Mouse (Mus musculus): Measurements from ENCODE around the gene Mphosph9.
A peak's percentile ranks its signal among the peaks of the same experiment; 100 is the strongest.

Gene Mphosph9

DNA sequence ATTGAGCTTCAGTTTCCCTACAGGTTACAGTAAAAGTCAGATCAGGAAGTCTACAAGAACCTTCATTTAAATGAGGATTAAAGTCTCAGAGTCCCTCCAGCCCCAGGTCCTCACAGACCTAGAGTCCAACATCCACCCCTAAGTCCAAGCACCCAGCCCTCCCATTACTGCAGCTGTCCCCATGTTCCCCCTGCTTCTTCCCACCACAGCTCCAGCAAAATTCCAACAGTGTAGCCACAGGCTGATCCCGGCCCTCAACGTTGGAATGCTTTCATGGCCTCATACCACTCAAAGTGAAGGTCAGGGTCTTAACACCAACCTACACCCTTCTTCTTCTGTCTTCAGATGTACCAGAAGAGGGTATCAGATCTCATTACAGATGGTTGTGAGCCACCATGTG is 116.1 kb downstream of the Mphosph9 start:
- DNase-seq = peak in 1 of 2 experiments; percentile 29

DNA sequence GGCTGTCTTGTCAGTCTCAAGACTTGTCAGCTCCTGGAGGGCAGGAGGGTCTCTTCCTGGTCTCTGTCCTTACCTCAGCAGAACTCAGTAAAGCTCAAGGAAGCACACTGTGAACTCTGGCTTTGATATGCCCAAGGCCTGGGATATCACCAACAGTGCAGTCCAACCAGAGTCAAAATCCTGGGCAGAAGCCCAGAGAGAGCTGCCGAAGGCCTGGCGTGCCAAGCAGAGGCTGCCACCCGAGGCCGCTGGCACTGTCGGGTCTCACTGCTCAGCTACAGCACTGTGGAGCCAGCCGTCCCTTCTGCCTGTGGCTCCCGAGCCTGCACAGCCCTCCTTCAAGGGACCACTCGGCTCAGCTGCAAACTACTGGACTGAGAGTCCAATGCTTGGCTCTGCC is 116.5 kb downstream of the Mphosph9 start:
- DNase-seq = peak in 1 of 2 experiments; percentile 52

DNA sequence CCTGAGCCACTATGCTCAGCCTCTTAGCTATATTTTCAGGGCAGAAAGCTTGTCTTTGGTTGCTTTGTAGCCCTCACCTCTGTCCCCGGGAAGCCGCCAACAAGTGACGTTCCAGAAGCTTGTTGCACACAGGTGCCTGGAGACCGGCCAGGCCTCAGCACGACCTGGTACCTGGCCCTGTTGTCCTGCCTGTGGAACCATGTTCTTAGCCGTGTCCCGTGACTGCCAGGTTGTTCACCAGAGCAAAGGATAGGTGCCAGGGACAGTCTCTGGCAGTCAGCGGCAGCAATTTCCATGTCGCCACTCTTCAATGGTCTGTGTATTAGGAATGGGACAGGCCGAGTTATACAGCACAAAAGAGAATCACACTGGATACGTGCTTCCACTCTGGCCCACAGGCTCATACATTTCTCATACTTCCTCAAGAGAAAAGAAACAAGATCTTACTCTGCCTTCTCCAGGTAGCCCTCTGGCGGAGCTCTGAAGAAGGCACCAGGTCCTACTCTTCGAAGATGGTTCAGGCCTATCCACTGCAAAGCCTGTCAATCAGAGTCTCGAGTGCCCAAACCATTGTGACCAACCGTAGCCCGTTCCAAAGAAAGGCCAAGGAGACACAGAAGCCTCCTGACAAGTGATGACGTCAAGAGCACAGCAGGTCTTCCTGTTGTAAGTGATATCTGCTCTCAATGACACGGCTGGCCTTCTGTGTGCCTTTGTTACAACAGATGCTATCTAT is 117.3 kb downstream of the Mphosph9 start:
- DNase-seq = peak in 1 of 2 experiments; percentile 47

DNA sequence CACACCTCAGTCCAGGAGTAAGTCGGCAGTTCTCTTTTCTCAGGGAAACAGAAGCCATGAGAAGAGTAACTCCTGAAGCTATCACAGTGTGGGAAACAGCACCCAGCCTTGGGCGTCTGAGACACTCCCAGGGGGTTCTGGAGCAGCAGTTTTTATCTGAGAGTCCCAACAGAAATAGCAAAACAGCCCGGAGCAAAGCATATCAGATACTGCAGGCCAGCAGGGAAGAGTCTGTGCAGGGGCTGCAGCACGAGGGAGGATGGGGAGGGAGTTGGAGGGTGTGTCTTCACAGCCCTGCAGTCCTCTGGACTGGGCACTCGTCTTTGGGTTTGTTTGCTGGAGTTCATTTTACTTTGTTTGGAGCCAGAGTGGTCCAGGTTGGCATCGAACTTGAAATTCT is 117.9 kb downstream of the Mphosph9 start:
- no peak for DNase-seq

DNA sequence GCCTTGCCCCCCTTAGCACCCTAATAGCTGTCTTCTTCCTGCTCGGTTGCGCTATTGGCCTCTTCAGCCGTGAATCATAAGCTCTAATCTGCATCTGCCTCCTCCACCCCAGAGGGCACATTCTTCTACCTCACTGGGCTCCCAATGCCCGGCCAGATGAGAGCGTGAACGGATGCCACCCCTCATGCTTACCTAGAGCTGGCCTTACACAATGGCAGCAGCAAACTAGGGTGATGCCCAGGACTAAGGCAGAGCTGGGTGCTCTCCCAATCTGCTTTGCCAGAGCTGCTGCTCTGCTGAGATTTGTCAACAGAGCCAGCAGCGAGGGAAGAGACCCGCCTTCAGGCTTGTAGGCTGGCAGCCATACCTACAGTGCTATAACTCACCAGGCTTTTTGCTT is 119.7 kb downstream of the Mphosph9 start:
- DNase-seq = no peak

DNA sequence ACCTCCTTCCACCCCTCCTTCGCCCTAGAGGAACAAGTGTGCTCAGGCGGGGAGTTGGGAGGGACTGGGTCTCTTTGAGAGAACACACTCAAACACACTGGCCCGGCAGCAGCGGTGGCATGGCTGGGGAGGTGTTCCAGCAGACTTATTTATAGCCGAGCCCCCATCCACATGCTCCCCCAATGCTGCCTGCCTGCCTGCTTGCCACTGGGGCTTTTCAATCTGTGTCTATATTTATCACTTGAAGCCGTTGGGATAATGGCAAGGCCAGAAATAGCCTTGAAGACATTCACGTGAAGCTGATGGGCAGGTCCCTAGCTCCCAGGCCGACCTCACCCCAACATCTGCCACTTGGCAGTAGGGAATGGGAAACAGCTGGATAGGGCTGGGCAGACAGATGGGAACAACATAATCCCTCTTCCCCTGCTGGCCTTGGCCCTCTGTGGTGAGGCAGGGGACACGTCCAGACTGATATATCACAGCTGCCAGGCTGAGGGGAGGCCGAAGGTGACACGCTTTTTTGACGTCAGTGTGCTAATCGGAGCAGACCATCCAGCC is 121.2 kb downstream of the Mphosph9 start:
- DNase-seq = peak; percentile 14 to 76

DNA sequence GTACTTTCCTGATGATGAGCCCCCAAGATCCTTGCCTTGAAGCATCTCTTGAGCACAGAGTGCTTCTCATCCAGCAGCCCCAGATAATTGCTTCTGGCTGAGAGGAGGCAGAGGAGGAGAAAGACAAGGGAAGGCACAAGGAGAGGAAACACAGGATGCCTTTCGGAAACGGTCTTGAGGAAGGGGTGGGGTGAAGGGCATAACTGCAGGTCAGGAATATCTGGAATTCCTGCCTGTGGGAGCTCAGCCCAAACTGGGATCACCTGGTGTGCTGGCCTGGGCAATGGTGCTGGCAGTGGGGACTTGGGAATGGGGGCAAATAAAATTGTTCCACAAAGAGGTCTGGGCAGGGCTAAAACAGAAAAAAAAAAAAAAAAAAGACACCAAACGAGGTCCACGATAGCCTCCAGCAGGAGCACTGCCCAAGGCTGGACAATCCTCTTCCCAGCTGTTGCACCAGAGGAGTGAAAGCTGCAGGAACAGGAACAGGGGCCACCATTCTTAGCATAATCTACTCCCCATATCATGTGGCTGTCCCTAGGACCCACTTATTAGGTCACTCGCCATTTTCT is 121.9 kb downstream of the Mphosph9 start:
- peak in 1 of 2 experiments; percentile 55 for DNase-seq

DNA sequence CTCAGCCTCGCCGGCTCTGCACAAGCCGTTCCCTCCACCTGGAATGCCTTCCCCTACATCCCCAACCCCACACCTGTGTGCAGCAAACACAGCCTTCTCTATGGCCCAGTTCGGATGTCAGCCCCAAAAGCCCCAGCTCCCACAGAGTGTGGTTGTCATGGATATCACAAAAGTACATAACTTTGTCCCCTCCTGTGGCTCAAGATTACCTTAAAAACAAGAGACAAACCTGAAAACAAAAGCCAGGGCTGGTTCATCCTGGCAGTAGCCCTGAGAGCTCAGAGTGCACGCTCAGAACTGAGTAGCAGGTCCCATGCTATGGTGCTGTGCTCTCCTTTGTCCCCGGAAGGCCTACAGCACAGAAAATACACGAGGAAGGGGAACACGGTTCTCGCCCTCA is 122.6 kb downstream of the Mphosph9 start:
- DNase-seq = no peak

DNA sequence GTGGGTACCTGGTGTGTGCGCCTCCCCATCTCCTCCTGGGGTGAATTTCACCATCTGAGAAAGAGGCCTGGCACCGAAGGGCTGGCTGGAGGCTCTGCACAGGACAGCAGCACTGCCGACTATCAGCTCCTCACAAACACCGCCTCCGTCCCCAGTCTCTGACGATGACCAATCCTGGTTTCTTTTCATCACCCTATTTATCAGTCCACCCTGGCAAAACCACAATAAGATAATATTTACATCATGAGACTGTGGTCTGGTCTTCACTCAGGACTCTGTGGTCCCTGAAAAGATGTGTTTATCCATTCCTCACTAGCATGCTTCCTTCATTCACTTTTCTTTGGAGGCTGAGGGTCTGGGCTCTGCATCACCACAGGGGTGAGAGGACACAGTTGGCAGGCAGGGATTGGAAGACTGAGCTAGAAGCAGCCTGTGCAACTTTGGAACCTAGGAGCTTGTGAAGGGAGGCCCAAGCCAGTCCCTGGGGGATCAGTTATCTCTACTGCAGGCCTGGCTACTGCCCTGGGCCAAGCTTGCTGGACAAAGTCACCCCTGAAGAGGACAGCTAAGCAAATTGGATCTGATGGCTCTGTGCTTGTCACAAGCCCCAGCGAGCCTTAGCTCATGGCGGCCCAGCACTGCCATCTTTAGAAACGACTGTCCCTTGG is 123.5 kb downstream of the Mphosph9 start:
- DNase-seq = no peak

DNA sequence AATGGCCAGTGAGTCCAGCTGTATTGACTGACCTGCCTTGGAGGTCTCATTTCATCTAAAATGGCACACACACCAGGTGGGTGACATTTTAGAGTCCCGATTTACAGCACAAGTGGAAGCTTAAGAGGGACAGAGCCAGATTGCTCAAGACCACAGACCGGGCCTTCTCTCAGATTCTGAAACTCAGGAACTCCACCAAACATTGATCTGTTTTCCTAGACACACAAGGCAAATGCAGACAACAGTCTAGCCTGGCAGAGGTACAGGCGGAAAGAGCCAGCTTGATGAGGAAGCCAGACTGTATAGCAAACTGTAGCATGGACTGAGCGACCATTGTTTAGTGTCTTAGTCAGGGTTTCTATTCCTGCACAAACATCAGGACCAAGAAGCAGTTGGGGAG is 124.5 kb downstream of the Mphosph9 start:
- DNase-seq = no peak

DNA sequence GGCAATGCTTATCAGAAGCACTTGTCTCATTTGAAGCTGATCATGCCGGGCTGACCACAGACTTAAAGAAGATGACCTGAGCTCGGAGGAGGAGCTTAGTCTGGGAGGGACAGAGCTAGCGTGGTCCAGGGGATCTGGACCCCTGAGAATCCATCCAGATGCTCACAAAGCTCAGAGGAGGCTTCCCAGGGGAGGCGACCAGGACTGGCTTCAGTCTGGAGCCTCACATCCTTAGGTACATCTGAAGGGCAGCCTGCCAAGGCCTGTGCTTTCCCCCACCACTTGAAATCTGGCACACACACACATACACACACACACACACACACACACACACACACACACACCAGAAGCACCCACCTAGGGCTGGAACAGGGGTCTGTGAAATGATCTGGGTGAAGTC is 125.7 kb downstream of the Mphosph9 start:
- DNase-seq = peak in 1 of 2 experiments; percentile 58

DNA sequence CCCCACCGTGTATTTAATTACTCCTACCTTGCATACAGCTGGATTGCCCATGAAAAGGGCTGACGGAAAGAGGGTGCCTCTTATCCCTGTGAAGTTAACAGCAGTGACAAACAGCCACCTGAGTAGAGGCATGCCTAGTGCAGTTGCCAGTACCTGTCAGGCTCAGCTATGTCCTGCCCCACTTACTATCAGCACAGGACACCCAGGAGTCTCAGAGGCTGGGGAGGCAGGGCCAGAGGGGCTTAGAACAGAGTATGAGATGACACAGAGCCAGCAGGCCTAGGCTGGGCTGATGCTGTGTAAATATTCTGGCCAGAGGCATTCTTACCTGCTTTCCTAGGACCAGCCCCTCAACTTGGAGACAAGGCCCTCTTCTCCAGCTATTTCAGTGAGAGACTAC is 126.2 kb downstream of the Mphosph9 start:
- no peak for DNase-seq
